Mouse (Mus musculus) forebrain, embryonic 16.5 days (tissue): ENCODE measurements at regions not wholly inside any gene's neighbourhood (a gene's known extent, or its start where the extent isn't known, plus 50 kb on each side); places are given as distances from the start of the nearest gene placed in this dataset.

Experiments
- ATAC-seq: fragments of 200-750 bp; cut with Nextera tagmentation; 2 replicates; pipeline ENCODE4 v1.8.0; 2017; ENCODE audit warnings: mild to moderate bottlenecking, moderate library complexity
- H3K27ac ChIP-seq: fragments of 300-500 bp; sonication (generic); 2 replicates; pipeline ENCODE4 v1.5.1; 2014; ENCODE audit warnings: low read length, control low read depth
- H3K27me3 ChIP-seq: fragments of 300-500 bp; sonication (generic); replicated peaks from 2 replicates; pipeline ENCODE4 v1.6.1; 2014; ENCODE audit warnings: low read length; ENCODE audit not compliant: control insufficient read depth, insufficient read depth
- H3K36me3 ChIP-seq: fragments of 300-500 bp; sonication (generic); 2 replicates; pipeline ENCODE4 v1.6.1; 2014; ENCODE audit not compliant: control insufficient read depth, insufficient read depth
- H3K4me1 ChIP-seq: fragments of 300-500 bp; sonication (generic); replicated peaks from 2 replicates; pipeline ENCODE4 v1.6.1; 2014; ENCODE audit warnings: low read length; ENCODE audit not compliant: control insufficient read depth, insufficient read depth
- H3K4me2 ChIP-seq: fragments of 300-500 bp; sonication (generic); 2 replicates; pipeline ENCODE4 v1.6.1; 2014; ENCODE audit warnings: mild to moderate bottlenecking, low read length, control low read depth
- H3K4me3 ChIP-seq: fragments of 300-500 bp; sonication (generic); replicated peaks from 2 replicates; pipeline ENCODE4 v1.5.1; 2014; ENCODE audit warnings: mild to moderate bottlenecking, low read length, control low read depth
- H3K9ac ChIP-seq: fragments of 300-500 bp; sonication (generic); replicated peaks from 2 replicates; pipeline ENCODE4 v1.6.1; 2014; ENCODE audit warnings: low read depth, low read length, control low read depth
- H3K9me3 ChIP-seq: fragments of 300-500 bp; sonication (generic); 2 replicates; pipeline ENCODE4 v1.6.1; 2016; ENCODE audit warnings: low read length; ENCODE audit not compliant: control insufficient read depth
- WGBS: fragments of 180-500 bp; shearing (Covaris S2); extraction: QIAGEN DNeasy Blood & Tissue Kit; methylation state at CpG from one replicate; pipeline ENCODE4 v1.1.7; 2014; 5-methylcytosine and 5-hydroxymethylcytosine counted together

DNA sequence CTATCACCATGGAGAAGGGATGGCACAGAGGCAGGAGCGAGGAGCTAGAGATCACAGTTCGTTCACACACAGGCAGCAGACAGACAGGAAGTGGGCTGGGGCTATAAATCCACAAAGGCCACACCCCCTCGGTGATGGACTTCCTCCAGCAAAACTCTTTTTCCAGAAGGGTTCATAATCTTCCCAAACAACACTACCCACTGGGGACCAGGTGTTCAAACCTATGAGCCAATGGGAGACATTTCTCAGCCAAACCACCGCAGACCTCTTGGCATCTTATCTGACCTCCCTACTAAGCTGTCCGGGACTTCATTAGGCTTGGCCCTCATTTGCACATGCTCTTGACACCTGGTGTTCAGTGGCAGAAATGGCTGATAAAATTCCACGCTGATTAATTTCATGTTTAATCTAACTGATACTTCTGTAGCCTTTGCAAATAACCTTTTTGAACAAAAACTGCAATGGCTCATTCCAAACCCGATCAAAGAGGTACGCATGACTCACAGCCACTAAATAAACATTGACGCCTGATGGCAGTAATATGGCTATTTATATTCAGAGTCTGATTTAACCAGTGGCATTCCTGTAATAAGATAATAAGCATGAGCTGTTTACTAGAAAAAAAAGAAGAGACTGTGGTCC, 131.0 kb upstream of the Egln3 start:
- H3K4me1 ChIP-seq, result peaks cover 12% of the 10 kb centered on the region
- 28% methylated on average over 9 of the region's 9 CpGs for WGBS
- no peaks in the 10 kb centered on the region for H3K36me3 ChIP-seq
- no peaks in the 10 kb centered on the region for H3K9me3 ChIP-seq
- no peak overlapping the region for H3K9ac ChIP-seq
- peak overlapping the region; percentile 10; the same call in 1 of the 2 replicates for H3K27ac ChIP-seq
- peak; percentile 58 for ATAC-seq
- H3K4me3 ChIP-seq, result no peak overlapping the region
- H3K4me2 ChIP-seq, result no peak overlapping the region
- no peaks in the 10 kb centered on the region for H3K27me3 ChIP-seq

DNA sequence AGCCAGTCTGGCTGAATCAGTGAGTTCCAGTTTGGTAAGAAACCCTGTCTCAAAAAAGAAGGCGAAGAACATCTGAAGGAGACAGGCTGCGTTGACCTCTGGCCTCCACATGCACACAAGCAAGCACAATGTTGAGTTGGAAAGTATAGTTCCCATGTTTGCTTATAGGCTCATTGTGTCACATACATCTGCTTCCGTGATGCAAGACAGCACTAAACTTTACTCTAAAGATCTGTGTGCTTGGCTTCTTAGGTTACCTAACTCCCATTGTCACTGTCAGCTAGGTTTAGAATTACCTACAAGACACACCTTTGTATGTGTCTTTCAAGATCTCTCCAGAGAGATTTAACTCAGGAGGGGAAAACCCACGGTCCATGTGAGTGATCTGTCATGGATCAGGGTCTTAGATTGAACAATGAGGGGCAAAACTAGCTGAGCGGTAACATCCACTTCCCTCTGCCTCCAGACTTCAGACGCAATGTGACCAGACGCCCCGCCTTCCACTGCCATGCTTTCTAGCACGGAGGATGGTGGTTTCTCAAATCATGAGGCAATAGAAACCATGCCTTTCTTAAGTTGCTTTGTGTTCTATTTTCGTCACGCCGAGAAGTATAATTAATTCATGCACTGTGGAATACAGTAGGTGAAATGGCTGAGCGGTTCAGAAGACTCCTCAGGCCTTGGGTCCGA, 130.1 kb upstream of the Egln3 start:
- no peaks in the 10 kb centered on the region for H3K36me3 ChIP-seq
- WGBS, result 80% methylated on average over 14 of the region's 14 CpGs

DNA sequence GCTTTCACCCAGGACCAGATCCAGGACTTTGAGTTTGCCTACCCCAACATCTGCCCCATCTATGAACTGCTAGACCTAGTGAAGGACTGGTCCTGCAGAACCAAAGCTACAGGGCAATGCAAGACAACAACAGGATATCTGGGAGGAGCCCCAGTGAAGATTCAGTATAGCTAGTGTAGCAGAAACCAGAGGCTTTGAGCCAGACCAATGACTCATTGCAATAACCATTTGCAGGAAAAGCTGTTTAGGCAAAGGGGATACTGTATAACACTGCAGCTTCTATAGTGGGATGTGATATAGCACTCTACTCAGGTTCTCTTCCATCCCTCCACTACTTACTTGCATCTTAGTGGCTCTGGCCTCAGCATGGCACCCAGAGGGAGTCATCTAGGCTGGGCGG, 123.8 kb upstream of the Egln3 start:
- no peaks in the 10 kb centered on the region for H3K36me3 ChIP-seq
- 81% methylated on average over 1 of the region's 1 CpGs for WGBS
- no peak overlapping the region for H3K4me3 ChIP-seq
- H3K4me1 ChIP-seq, result no peaks in the 10 kb centered on the region
- no peak overlapping the region for H3K27ac ChIP-seq
- no peak overlapping the region for H3K9ac ChIP-seq
- no peaks in the 10 kb centered on the region for H3K9me3 ChIP-seq
- no peaks in the 10 kb centered on the region for H3K27me3 ChIP-seq
- H3K4me2 ChIP-seq, result no peak overlapping the region
- ATAC-seq, result no peak

More for the DNA sequence above, 130.1 kb upstream of the Egln3 start:
- no peaks in the 10 kb centered on the region for H3K27me3 ChIP-seq
- H3K4me2 ChIP-seq, result no peak overlapping the region
- H3K9me3 ChIP-seq, result no peaks in the 10 kb centered on the region
- no peak overlapping the region for H3K4me3 ChIP-seq
- no peak overlapping the region for H3K9ac ChIP-seq
- no peak for ATAC-seq
- peaks cover 12% of the 10 kb centered on the region for H3K4me1 ChIP-seq
- no peak overlapping the region for H3K27ac ChIP-seq

DNA sequence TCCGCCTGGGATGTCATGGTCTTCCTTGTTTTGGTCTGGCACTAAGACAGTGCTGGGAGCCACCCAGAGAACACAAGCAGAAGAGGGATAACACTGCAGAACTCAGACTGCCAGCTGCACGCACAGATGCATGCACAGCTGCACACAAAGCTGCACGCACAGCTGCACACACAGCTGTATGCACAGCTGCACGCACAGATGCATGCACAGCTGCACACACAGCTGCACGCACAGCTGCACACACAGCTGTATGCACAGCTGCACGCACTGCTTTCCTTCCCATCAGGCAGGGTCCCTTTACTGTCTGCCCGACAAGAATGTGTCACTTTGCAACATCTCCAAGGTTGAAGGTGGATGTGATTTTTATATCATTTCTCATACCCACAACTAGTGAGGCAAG, 122.9 kb upstream of the Egln3 start:
- Histone ChIP-seq H3K9me3 (no peaks in the 10 kb centered on the region), H3K4me3 (no peak overlapping the region), H3K4me2 (no peak overlapping the region), H3K4me1 (no peaks in the 10 kb centered on the region), H3K36me3 (no peaks in the 10 kb centered on the region), H3K9ac (no peak overlapping the region), H3K27ac (no peak overlapping the region), H3K27me3 (no peaks in the 10 kb centered on the region)
- no peak for ATAC-seq
- WGBS, result 79% methylated on average over 7 of the region's 7 CpGs

DNA sequence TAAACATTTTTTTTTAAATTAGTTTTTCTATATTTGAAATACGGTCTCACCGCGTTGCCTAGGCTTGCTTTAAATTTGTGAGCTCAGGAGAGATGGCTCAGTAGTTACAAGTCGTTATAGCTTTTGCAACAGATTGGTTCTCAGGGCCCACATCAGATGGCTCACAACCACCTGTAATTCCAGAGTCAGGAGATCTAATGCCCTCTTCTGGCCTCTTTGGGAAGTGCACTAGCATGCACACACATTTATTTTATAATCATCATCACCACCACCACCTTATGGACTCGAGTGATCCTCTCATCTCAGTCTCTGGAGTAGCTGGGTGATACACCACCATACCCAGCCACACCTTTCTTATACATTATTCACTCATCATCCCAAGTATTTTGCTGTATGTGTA, 116.9 kb upstream of the Egln3 start:
- no peak for ATAC-seq
- Histone ChIP-seq H3K9ac (no peak overlapping the region), H3K27me3 (no peaks in the 10 kb centered on the region), H3K4me1 (0 out of 2 replicates have a peak, but pooled peaks cover 3% of the 10 kb centered on the region), H3K36me3 (no peaks in the 10 kb centered on the region), H3K27ac (no peak overlapping the region), H3K9me3 (no peaks in the 10 kb centered on the region), H3K4me3 (no peak overlapping the region), H3K4me2 (no peak overlapping the region)
- WGBS, result 94% methylated on average over 5 of the region's 5 CpGs

DNA sequence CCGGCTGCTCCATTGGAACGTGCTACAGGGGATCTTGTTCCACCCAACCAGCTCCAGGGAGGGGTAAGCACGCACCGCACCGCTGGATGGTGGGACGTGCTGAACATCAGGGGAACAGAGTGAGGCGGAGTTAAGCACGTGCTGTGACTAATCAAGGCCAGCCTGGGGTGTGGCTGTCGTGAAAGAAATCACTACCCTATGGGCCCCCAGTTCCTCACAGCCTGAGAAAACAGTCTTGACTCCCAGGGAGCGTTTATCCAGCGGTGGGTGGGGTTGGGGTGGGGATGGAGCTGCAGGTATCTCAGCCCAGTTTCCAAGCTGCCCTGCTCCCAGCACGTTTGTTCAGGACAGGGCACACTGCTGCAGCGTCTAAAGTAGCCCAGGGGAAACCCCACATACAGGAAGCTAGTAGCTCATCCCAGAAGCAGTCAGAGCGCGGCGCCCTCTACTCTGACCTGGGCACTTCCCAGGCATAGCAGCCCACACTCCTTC, 113.4 kb upstream of the Egln3 start:
- Histone ChIP-seq H3K4me1 (peaks cover 15% of the 10 kb centered on the region), H3K9ac (no peak overlapping the region), H3K4me3 (no peak overlapping the region), H3K27ac (no peak overlapping the region), H3K27me3 (no peaks in the 10 kb centered on the region), H3K36me3 (no peaks in the 10 kb centered on the region), H3K4me2 (peak overlapping the region; percentile 25; the same call in 1 of the 2 replicates), H3K9me3 (no peaks in the 10 kb centered on the region)
- 5% methylated on average over 16 of the region's 16 CpGs for WGBS
- no peak for ATAC-seq

DNA sequence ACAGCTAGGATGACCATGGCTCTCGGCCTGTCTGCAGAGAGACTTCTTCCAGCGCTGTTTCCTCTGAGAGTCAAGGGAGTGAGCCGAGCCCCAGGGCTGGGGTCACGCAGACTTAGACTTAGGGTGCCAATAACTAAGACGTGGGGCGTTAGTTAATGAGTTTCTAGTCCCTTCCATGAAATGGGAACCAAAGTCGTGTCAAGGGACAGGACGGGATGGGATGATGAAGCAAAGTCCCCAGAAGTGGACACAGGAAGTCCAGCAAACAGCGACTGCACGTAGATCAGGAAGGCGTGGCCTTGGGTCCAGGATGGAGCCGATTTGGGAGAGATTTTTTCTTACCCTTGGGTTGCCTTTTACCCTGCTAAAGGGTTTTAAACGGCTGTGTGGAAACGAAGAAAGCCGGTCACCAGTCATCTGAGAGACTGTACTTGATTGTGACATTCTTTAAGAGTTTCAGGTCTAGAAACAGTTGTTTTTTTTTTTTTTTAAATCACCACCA, 112.5 kb upstream of the Egln3 start:
- no peak overlapping the region for H3K4me3 ChIP-seq
- no peak overlapping the region for H3K9ac ChIP-seq
- no peaks in the 10 kb centered on the region for H3K27me3 ChIP-seq
- H3K4me1 ChIP-seq, result peaks cover 15% of the 10 kb centered on the region
- 52% methylated on average over 15 of the region's 15 CpGs for WGBS
- no peak overlapping the region for H3K27ac ChIP-seq
- no peak for ATAC-seq
- H3K36me3 ChIP-seq, result no peaks in the 10 kb centered on the region
- H3K4me2 ChIP-seq, result no peak overlapping the region
- no peaks in the 10 kb centered on the region for H3K9me3 ChIP-seq

DNA sequence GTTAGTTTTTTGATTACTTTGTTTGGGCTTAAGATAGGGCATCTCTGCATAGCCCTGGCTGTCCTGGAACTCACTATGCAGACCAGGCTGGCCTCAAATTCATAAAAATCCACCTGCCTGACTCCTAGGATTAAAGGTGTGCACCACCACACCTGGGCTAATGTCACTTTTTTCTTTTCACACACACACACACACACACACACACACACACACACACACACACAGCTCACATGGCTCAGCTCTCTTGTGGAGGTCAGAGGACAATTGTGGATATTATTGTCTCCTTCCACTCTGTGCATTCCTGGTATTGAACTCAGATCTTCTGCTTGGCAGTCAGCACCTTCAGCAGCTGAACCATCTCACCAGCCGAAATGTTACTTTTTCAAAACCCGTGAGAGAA, 110.5 kb upstream of the Egln3 start:
- H3K27ac ChIP-seq, result no peak overlapping the region
- no peaks in the 10 kb centered on the region for H3K36me3 ChIP-seq
- H3K4me2 ChIP-seq, result no peak overlapping the region
- H3K9me3 ChIP-seq, result no peaks in the 10 kb centered on the region
- H3K4me1 ChIP-seq, result peaks cover 15% of the 10 kb centered on the region
- H3K27me3 ChIP-seq, result no peaks in the 10 kb centered on the region
- no peak for ATAC-seq
- no peak overlapping the region for H3K4me3 ChIP-seq
- H3K9ac ChIP-seq, result no peak overlapping the region
- WGBS, result 63% methylated on average over 2 of the region's 2 CpGs

DNA sequence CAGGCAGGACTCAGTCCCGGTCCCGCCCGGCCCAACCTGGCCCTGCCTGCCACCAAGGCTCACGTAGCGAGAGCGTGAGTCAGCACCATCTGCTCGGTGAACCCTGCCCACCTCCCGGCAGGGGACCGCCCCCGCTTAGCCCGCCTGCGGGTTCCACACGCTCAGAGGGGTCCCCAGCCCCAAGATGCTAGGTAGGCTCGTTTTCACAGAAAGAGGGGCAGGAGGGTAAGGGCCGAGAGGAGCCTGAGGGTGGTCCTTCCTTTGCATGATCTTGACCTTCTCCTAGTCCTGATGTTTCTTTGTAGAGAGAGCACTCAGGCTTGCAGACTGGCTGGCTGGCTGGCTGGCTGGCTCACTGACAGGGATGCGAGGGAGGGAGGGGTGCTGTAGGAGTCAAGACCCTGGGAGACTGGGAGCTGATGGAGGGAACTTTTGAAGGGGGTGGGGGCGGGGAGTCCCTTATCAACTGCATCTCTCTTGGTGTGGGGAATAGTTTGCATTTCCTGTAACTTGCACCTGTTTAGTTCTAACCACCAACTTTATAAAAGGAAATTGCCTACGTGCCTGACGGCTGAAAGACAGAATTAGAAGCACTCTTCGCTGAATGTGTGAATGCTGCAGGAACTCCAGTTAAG, 109.7 kb upstream of the Egln3 start:
- Histone ChIP-seq H3K36me3 (no peaks in the 10 kb centered on the region), H3K9me3 (no peaks in the 10 kb centered on the region), H3K4me1 (peaks cover 15% of the 10 kb centered on the region), H3K9ac (peak overlapping the region; percentile 59), H3K27me3 (no peaks in the 10 kb centered on the region), H3K4me3 (peak overlapping the region; percentile 43), H3K27ac (no peak overlapping the region), H3K4me2 (peak overlapping the region; percentile 85)
- WGBS, result 0% methylated on average over 17 of the region's 20 CpGs
- ATAC-seq, result peak; percentile 80
